Mouse (Mus musculus): ENCODE data around the gene Kif26b.

Gene Kif26b

DNA sequence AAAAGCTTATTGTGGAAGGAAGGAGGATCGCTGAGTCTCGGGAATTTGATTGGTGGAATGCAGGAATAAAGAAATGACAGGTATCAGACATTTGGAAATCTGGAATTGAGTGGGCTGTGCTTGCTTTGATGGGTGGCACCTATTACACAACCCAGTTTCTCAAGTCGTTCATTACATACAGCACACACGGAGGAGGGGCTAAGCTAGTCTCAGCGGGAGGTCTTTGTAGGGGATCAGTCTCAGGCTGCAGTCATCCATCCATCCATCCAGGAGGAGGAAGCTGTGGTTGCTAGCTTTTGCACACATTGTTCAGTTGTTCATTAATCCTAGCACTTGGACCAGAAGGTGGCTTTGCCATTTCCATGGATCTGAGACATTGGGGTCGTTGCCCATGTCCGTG, 137.6 kb downstream of the Kif26b start:
- no peak for DNase-seq

DNA sequence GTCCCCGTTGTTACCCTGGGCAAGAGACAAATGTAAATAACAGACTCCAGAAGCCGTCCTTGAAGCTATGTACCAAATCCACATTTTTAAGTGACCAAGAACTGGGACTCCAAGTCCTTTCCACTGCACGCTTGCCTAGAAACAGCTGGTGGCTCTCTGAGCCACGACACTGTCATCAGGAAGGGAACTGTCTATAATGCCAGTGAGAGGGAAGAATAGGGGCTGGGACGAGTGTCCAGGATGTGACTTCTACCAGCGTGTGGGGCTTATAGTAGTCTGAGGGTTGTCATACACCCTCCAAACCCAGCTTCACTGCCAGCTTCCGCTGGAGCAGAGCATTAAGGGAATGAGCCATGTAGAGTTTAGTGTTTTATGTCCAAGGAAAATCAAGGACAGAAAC, 138.9 kb downstream of the Kif26b start:
- no peak for DNase-seq

- no peak for DNase-seq
Observed at GRCm38 (mm10) chr1:178668907-178669306, 140.0 kb downstream of the Kif26b start.

- DNase-seq, result peak; percentile 76
Observed at GRCm38 (mm10) chr1:178673051-178673450, 144.1 kb downstream of the Kif26b start.

GRCm38 (mm10) chr1:178673506-178673905, 144.6 kb downstream of the Kif26b start:
- peak; percentile 89 for DNase-seq

GRCm38 (mm10) chr1:178675542-178676252, 146.8 kb downstream of the Kif26b start:
- no peak for DNase-seq

DNA sequence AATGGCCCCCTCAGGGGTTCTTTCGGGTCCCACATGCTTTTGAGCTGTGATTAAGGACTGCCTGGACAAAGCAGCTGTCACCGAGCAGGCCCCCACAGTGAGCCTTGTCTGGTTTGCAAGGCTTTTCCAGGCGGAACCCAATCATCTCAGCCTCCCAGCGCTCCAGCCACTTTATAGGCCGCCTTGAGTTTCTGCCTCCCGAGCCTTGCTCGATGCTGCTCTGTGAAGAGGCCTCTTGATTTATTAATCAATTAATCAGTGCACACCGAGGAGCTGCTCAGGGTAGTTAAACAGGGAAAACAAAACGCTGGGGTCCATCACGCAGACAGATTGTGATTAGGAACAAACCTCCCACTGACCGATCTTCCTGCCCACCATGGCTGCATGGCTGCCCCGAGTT, 148.2 kb downstream of the Kif26b start:
- no peak for DNase-seq

DNA sequence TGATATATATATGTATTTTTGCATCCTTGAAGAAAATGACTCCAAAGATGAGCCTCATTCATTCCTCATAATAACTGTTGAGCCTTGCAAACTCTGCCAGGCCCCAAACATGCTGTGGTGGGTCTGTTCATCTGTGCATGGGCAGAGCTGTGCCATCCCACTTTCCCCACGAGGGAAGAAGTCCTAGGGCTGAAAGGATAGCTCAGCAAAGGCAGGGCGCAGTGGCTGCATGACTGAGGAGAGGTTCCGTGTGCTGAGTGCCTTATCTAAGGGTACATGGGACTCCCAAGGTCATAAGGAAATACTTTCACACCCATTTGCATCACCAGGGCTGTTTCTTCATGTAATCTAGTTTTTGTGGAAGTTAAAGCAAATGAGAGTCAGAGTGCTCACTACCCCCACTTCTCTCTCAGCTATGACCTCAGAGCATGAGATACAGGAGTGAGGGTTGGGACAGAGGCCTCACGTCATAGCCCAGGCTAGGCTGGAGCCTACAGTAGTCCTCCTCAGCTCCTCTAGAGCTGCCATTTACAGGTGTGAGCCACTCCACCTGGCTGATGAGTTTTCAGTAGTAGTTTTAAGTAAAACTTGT, 148.8 kb downstream of the Kif26b start:
- no peak for DNase-seq

DNA sequence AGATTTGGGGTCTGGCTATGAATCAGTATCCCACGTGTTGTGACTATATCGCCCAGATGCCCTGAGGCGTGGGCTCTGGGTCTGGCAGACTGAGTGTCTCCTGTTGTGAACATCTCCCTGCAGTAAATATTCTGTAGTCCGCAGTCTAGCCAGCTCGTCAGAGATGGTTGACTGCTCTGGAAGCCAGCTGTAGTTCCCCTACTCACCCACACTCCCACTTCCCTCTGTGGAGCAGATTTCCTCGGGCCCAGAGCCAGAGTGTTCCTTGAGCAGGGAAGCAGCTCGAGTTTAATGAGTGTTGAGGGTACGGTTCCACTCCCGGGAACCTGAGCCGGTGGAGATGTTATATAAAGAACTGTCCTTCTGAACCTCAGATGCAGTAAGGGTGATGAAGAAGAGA, 154.7 kb downstream of the Kif26b start:
- no peak for DNase-seq

- no peak for DNase-seq
Observed at GRCm38 (mm10) chr1:178684991-178685680, 156.2 kb downstream of the Kif26b start.

- DNase-seq, result no peak
Observed at GRCm38 (mm10) chr1:178686881-178687280, 158.0 kb downstream of the Kif26b start.

- no peak for DNase-seq
Observed at GRCm38 (mm10) chr1:178689512-178689911, 160.6 kb downstream of the Kif26b start.

- peak; percentile 51 for DNase-seq
Observed at GRCm38 (mm10) chr1:178691679-178692078, 162.8 kb downstream of the Kif26b start.

DNA sequence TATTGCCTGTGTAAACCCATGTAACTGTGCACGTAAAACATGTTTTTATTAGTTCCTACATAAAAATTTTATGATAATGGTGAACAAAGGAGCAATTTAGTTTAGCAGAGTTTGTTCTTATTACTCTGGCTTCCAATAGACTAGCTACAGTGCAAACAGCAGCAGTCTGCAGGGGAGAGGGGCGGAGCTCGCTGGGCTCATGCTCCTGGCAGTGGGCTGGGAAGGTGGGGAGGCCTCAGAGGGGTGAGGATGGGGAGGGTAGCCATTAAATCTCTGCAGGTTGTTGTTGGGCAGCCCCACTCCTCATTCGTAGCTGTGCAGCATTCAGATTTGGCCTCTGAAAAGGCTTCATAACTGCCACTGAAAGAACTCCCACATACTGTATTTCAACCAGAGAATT, 171.2 kb downstream of the Kif26b start:
- no peak for DNase-seq

- no peak for DNase-seq
Observed at GRCm38 (mm10) chr1:178703496-178703895, 174.6 kb downstream of the Kif26b start.

DNA sequence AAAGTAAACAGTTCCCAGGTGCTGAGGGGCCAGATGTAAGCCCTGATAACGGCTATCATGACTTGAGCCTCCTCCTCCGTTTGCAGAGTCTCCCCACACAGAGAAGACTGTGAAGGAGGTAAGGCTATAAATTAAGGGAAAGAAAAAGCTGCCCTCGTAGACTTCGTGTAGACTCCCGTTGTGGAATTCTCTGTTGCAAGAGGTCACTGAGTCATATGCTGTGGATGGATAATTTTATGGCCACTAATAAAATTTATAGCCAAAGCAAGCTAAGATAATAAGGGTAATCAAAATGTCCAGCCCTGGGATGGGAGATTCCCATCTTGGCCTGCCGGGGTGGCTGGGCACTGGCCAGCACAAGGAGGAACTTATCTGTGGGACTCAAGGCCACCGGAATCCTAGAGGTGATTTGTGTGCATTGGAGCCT, 179.0 kb downstream of the Kif26b start:
- no peak for DNase-seq

DNA sequence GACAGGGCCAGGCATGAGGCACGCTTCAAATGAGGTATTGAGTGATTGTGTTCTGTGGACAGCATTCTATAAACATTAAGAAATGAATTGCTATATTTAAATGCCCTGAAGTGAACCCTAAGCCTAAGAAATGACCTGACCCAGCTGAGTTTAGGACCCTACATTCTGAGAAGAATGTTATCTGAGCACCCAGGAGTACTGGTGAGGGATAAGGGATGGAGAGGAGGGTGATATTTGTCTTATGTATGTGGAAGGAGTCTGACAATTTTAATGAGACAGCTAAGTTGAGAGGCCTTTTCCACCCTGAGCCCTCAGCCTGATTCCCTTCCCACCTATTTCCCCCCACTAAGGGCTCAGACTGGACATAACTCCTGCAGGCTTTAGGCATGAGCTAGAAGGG, 179.4 kb downstream of the Kif26b start:
- no peak for DNase-seq

- DNase-seq, result no peak
Observed at GRCm38 (mm10) chr1:178712189-178712873, 183.4 kb downstream of the Kif26b start.

GRCm38 (mm10) chr1:178714209-178714608, 185.3 kb downstream of the Kif26b start:
- DNase-seq, result no peak

- DNase-seq, result peak; percentile 89
Observed at GRCm38 (mm10) chr1:178716411-178716810, 187.5 kb downstream of the Kif26b start.

GRCm38 (mm10) chr1:178720821-178721220, 191.9 kb downstream of the Kif26b start:
- DNase-seq, result no peak

- DNase-seq, result peak; percentile 48
Observed at GRCm38 (mm10) chr1:178722793-178723192, 193.9 kb downstream of the Kif26b start.

DNA sequence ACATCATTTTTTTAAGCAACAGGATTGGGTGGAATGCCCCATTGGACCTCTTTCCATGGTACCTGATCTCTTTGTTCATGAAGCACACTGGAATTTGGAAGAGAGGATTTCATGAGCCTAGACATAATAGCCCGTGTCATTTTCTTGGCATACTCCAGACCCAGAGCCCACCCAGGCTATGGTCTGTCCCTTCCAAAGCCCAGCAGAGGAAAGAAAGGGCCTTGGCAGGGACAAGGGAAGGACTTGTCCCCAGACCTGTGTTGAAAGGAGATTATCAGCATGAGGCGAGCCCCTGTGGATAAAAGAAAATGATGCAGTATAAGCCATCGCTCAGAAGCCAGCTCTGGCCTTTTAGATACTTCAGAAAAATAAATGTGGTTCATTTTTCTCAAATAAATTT, 196.6 kb downstream of the Kif26b start:
- DNase-seq, result peak; percentile 29

GRCm38 (mm10) chr1:178728256-178728655, 199.3 kb downstream of the Kif26b start:
- DNase-seq, result no peak
